Mouse (Mus musculus) hindbrain, embryonic 15.5 days (tissue): Measurements from ENCODE around the gene Dhx34. TPM values are rescaled to one million over a fixed set of nuclear protein-coding genes. Genes with fewer than 3 reads are reported as not detected.

ENCODE experiments used
- ATAC-seq: fragments of 200-750 bp; cut with Nextera tagmentation; 2 replicates; pipeline ENCODE4 v1.8.0; 2017; ENCODE audit warnings: low read depth, moderate number of reproducible peaks, moderate TSS enrichment; ENCODE audit not compliant: low FRiP score
- H3K27ac ChIP-seq: fragments of 300-500 bp; sonication (generic); replicated peaks from 2 replicates; pipeline ENCODE4 v1.5.1; 2015; ENCODE audit warnings: mild to moderate bottlenecking, inconsistent platforms
- H3K27me3 ChIP-seq: fragments of 300-500 bp; sonication (generic); 2 replicates; pipeline ENCODE4 v1.6.1; 2015; ENCODE audit warnings: control low read depth, inconsistent platforms
- H3K36me3 ChIP-seq: fragments of 300-500 bp; sonication (generic); 2 replicates; pipeline ENCODE4 v1.6.1; 2015; ENCODE audit warnings: control low read depth, inconsistent platforms
- H3K4me1 ChIP-seq: fragments of 300-500 bp; sonication (generic); replicated peaks from 2 replicates; pipeline ENCODE4 v1.6.1; 2015; ENCODE audit warnings: control low read depth, inconsistent platforms
- H3K4me2 ChIP-seq: fragments of 300-500 bp; sonication (generic); 2 replicates; pipeline ENCODE4 v1.6.1; 2015; ENCODE audit warnings: moderate library complexity, mild to moderate bottlenecking, inconsistent platforms
- H3K4me3 ChIP-seq: fragments of 300-500 bp; sonication (generic); 2 replicates; pipeline ENCODE4 v1.5.1; 2015; ENCODE audit warnings: mild to moderate bottlenecking, inconsistent platforms
- H3K9ac ChIP-seq: fragments of 300-500 bp; sonication (generic); 2 replicates; pipeline ENCODE4 v1.6.1; 2015; ENCODE audit warnings: inconsistent platforms
- H3K9me3 ChIP-seq: fragments of 300-500 bp; sonication (generic); 2 replicates; pipeline ENCODE4 v1.6.1; 2016; ENCODE audit warnings: control low read depth, inconsistent platforms
- WGBS: fragments of 180-500 bp; shearing (Covaris S2); methylation state at CpG from one replicate; pipeline ENCODE4 v1.1.7; 2015; 5-methylcytosine and 5-hydroxymethylcytosine counted together
- polyA plus RNA-seq: library from polyadenylated mRNA; unstranded; fragments of >200 nt; fragmentation: Nextera tagmentation; extraction: Ambion mirVana; gene quantifications from 2 replicates; pipeline ENCODE4 v1.2.1, GENCODE M21; 2015

Gene Dhx34
- polyA plus RNA-seq, 1 experiment from 2014 or later = 11.1 TPM

- Histone ChIP-seq H3K4me1 (no peaks in the 10 kb centered on the region), H3K36me3 (no peaks in the 10 kb centered on the region), H3K27ac (no peak overlapping the region), H3K4me3 (no peak overlapping the region), H3K27me3 (no peaks in the 10 kb centered on the region), H3K9ac (no peak overlapping the region), H3K9me3 (no peaks in the 10 kb centered on the region), H3K4me2 (no peak overlapping the region)
- no peak for ATAC-seq
- 60% methylated on average over 2 of the region's 4 CpGs for WGBS
These were observed 24.1 kb upstream of the Dhx34 start for GRCm38 (mm10) chr7:16245958-16246357.

GRCm38 (mm10) chr7:16244067-16244466 is 22.2 kb upstream of the Dhx34 start, which contains the start of gene C5ar2:
TSS of gene C5ar2 (minus strand) at chr7:16244154.
- Histone ChIP-seq H3K27ac (no peak within 1 kb of the TSS), H3K27me3 (no peaks in the 10 kb centered on the region), H3K9me3 (no peaks in the 10 kb centered on the region), H3K36me3 (no peaks in the 10 kb centered on the region), H3K4me2 (no peak within 1 kb of the TSS), H3K4me1 (no peaks in the 10 kb centered on the region), H3K9ac (no peak within 1 kb of the TSS), H3K4me3 (no peak within 1 kb of the TSS)
- no peak for ATAC-seq
- 86% methylated on average over 5 of the region's 5 CpGs for WGBS

- H3K36me3 ChIP-seq = no peaks in the 10 kb centered on the region
- 85% methylated on average over 6 of the region's 6 CpGs for WGBS
- no peaks in the 10 kb centered on the region for H3K4me1 ChIP-seq
- H3K4me3 ChIP-seq = no peak overlapping the region
- no peak overlapping the region for H3K9ac ChIP-seq
- H3K27ac ChIP-seq = no peak overlapping the region
- ATAC-seq = no peak
- H3K9me3 ChIP-seq = no peaks in the 10 kb centered on the region
- H3K27me3 ChIP-seq = no peaks in the 10 kb centered on the region
- no peak overlapping the region for H3K4me2 ChIP-seq
These were observed 20.4 kb upstream of the Dhx34 start for GRCm38 (mm10) chr7:16242198-16242597.

GRCm38 (mm10) chr7:16241787-16242186 is 19.9 kb upstream of the Dhx34 start:
- H3K27ac ChIP-seq = no peak overlapping the region
- no peak for ATAC-seq
- WGBS = 70% methylated on average over 11 of the region's 11 CpGs
- H3K4me1 ChIP-seq = no peaks in the 10 kb centered on the region
- H3K4me2 ChIP-seq = no peak overlapping the region
- no peaks in the 10 kb centered on the region for H3K36me3 ChIP-seq
- H3K9ac ChIP-seq = no peak overlapping the region
- no peaks in the 10 kb centered on the region for H3K27me3 ChIP-seq
- no peaks in the 10 kb centered on the region for H3K9me3 ChIP-seq
- H3K4me3 ChIP-seq = no peak overlapping the region

- H3K36me3 ChIP-seq = no peaks in the 10 kb centered on the region
- no peak overlapping the region for H3K4me3 ChIP-seq
- no peaks in the 10 kb centered on the region for H3K27me3 ChIP-seq
- no peak overlapping the region for H3K9ac ChIP-seq
- H3K4me2 ChIP-seq = no peak overlapping the region
- 97% methylated on average over 1 of the region's 1 CpGs for WGBS
- H3K9me3 ChIP-seq = no peaks in the 10 kb centered on the region
- no peak overlapping the region for H3K27ac ChIP-seq
- no peaks in the 10 kb centered on the region for H3K4me1 ChIP-seq
- ATAC-seq = no peak
These were observed 19.1 kb upstream of the Dhx34 start for GRCm38 (mm10) chr7:16240978-16241303.

DNA sequence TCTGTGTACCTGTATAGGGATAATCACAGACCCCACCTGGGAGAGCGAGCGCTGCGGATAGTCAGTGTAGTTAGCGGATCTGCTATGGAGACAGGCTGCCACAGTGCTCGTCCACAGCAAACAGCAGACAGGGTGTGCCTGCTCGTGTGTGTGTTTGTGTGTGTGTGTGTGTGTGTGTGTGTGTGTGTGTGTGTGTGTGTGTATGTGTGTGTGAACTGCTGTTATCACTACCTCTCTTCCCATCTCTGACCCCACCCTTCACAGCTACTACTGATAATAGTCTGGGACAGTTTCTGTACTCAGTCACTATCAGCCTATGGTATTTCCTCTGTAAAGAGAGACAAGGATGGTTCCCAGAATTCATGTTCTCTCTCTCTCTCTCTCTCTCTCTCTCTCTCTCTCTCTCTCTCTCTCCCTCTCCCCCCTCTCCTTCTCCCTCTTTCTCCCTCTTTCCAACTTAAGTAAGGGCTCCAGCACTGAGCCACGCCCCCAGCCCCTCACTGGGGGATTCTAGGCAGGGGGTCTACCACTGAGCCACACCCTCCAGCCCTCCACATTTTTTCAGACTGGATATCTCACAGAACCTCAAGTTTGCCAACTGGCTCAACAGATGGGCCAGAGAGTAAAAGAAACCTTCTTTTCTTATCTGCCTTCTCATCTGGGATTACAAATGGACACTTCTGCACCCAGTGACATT is 18.6 kb upstream of the Dhx34 start:
- no peak for ATAC-seq
- Histone ChIP-seq H3K4me2 (no peak overlapping the region), H3K36me3 (no peaks in the 10 kb centered on the region), H3K27ac (no peak overlapping the region), H3K4me1 (no peaks in the 10 kb centered on the region), H3K4me3 (no peak overlapping the region), H3K27me3 (no peaks in the 10 kb centered on the region), H3K9me3 (no peaks in the 10 kb centered on the region), H3K9ac (no peak overlapping the region)
- 84% methylated on average over 7 of the region's 7 CpGs for WGBS

DNA sequence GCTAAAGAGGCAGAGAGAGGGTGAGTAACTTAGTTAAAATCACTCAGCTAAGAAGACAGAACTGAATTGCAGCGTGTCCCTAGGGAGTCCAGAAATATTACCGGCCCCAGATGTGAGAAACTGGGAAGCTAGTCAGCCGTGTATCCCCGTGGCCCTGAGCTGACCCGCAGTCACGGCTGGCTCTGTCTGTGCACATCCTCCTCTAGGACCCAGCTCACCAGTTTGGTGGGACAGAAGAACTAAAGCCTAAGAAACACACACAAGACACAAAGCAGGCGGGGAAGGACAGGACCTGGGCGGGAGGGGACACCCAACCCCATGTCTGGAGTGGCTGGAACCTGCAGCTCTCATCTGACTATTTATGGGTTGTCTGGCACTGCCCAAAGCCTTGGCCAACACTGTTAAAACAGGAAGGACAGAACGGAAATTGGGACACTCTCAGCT is 17.7 kb upstream of the Dhx34 start:
- Histone ChIP-seq H3K36me3 (no peaks in the 10 kb centered on the region), H3K4me3 (no peak overlapping the region), H3K4me1 (no peaks in the 10 kb centered on the region), H3K9ac (no peak overlapping the region), H3K27me3 (no peaks in the 10 kb centered on the region), H3K9me3 (no peaks in the 10 kb centered on the region), H3K4me2 (no peak overlapping the region), H3K27ac (no peak overlapping the region)
- 54% methylated on average over 9 of the region's 9 CpGs for WGBS
- no peak for ATAC-seq

- Histone ChIP-seq H3K4me2 (no peak overlapping the region), H3K27me3 (no peaks in the 10 kb centered on the region), H3K9me3 (no peaks in the 10 kb centered on the region), H3K9ac (no peak overlapping the region), H3K4me3 (no peak overlapping the region), H3K27ac (no peak overlapping the region), H3K36me3 (no peaks in the 10 kb centered on the region), H3K4me1 (no peaks in the 10 kb centered on the region)
- ATAC-seq = no peak
- WGBS = 58% methylated on average over 5 of the region's 5 CpGs
These were observed 8.0 kb upstream of the Dhx34 start for GRCm38 (mm10) chr7:16229869-16230268.

DNA sequence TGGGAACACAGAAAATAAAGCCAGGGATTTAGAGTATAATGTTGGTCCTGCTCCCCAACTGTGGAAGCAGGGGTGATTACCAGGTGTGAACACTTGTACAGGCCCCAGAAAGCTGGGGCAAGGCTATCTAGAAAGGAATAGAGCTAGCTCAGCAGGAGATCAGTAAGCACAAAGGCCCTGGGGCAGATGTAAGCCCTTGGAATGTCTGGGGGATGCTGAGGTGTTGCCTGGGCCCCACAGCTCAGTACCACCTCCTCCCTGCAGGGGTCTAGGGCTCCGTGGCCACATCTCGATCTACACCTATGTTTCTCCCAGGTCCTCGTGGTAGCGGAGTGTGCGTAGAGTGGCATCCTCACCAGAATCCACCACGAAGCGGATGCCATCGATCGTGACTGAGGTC is 7.9 kb downstream of the Dhx34 start:
- no peaks in the 10 kb centered on the region for H3K27me3 ChIP-seq
- no peaks in the 10 kb centered on the region for H3K4me1 ChIP-seq
- no peak overlapping the region for H3K4me3 ChIP-seq
- WGBS = 96% methylated on average over 9 of the region's 9 CpGs
- no peak for ATAC-seq
- H3K27ac ChIP-seq = no peak overlapping the region
- no peak overlapping the region for H3K9ac ChIP-seq
- peaks cover 73% of the 10 kb centered on the region for H3K36me3 ChIP-seq
- H3K4me2 ChIP-seq = no peak overlapping the region
- no peaks in the 10 kb centered on the region for H3K9me3 ChIP-seq

GRCm38 (mm10) chr7:16213196-16213595 is 8.6 kb downstream of the Dhx34 start:
- peaks cover 72% of the 10 kb centered on the region for H3K36me3 ChIP-seq
- H3K4me1 ChIP-seq = no peaks in the 10 kb centered on the region

GRCm38 (mm10) chr7:16210862-16211365 is 10.9 kb downstream of the Dhx34 start:
- WGBS = 84% methylated on average over 12 of the region's 12 CpGs
- no peak overlapping the region for H3K4me3 ChIP-seq
- peaks cover 60% of the 10 kb centered on the region for H3K36me3 ChIP-seq

More at GRCm38 (mm10) chr7:16213196-16213595, 8.6 kb downstream of the Dhx34 start:
- Histone ChIP-seq H3K4me3 (no peak overlapping the region), H3K27ac (no peak overlapping the region), H3K4me2 (no peak overlapping the region), H3K9me3 (no peaks in the 10 kb centered on the region), H3K27me3 (no peaks in the 10 kb centered on the region), H3K9ac (no peak overlapping the region)
- 91% methylated on average over 6 of the region's 6 CpGs for WGBS
- ATAC-seq = no peak

DNA sequence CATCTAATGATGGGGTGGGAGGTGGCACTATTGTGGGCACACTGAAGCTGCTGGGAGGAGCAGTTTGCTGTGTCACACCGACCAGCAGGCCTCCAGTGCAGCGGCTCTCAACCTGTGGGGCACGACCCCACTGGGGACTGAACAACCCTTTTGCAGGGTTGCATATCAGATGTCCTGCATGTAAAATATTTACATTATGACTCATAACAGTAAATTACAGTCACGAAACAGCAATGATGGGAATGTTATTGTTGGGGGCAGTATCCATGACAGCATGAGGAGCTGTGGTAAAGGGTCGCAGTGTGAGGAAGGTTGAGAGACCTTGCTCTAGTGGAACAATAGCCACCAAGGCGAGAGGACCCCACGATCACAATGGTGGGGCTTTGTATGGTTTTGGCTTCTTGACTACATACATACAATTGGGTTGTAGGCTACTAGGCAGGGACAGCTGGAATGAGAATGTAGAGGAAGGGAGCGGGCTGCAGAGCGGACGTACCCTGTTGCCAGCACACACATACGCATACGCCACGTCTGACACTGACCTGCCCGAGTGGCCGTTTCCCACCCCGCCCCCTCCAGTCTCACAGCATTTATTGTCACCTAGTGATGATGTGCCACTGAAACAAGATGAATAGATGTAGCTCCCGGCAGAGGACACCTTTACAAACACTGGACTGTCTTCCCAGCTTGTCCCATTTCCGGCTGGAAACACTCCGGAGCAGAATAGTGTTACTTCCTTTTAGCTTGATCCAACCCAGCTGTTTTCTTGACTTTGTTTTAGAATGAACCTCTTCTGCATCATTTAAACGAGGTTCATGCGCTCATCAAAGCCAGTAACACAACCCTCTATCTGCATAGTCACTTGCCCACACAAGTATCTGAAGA is 12.8 kb downstream of the Dhx34 start:
- Histone ChIP-seq H3K4me2 (no peak overlapping the region), H3K9me3 (no peaks in the 10 kb centered on the region), H3K27me3 (no peaks in the 10 kb centered on the region), H3K27ac (no peak overlapping the region), H3K4me1 (no peaks in the 10 kb centered on the region), H3K4me3 (no peak overlapping the region), H3K9ac (no peak overlapping the region), H3K36me3 (peaks cover 48% of the 10 kb centered on the region; the same call in 1 of the 2 replicates)
- WGBS = 85% methylated on average over 21 of the region's 21 CpGs
- no peak for ATAC-seq

More at GRCm38 (mm10) chr7:16210862-16211365, 10.9 kb downstream of the Dhx34 start:
- no peak overlapping the region for H3K4me2 ChIP-seq
- H3K4me1 ChIP-seq = no peaks in the 10 kb centered on the region
- no peak overlapping the region for H3K9ac ChIP-seq
- no peaks in the 10 kb centered on the region for H3K27me3 ChIP-seq
- no peak for ATAC-seq
- H3K27ac ChIP-seq = no peak overlapping the region
- no peaks in the 10 kb centered on the region for H3K9me3 ChIP-seq
